Mouse (Mus musculus) intestine, embryonic 14.5 days (tissue): Measurements from ENCODE around the gene Hivep2. TPM values are rescaled to one million over a fixed set of nuclear protein-coding genes. Genes with fewer than 3 reads are reported as not detected.

Experiments
- ATAC-seq: fragments of 200-750 bp; cut with Nextera tagmentation; replicated peaks from 2 replicates; pipeline ENCODE4 v1.8.0; 2017; ENCODE audit warnings: low read depth, moderate number of reproducible peaks, moderate TSS enrichment, moderate library complexity; ENCODE audit not compliant: low FRiP score, low TSS enrichment
- DNase-seq: peaks from one replicate; pipeline ENCODE4 v3.0.0-alpha.2; 2018; ENCODE audit warnings: low spot score
- H3K27ac ChIP-seq: fragments of 300-500 bp; sonication (generic); 2 replicates; pipeline ENCODE4 v1.5.1; 2014; ENCODE audit warnings: low read depth, mild to moderate bottlenecking, control low read depth
- H3K27me3 ChIP-seq: fragments of 300-500 bp; sonication (generic); replicated peaks from 2 replicates; pipeline ENCODE4 v1.6.1; 2014; ENCODE audit warnings: low read length, control low read depth; ENCODE audit not compliant: control insufficient read depth, insufficient read depth
- H3K36me3 ChIP-seq: fragments of 300-500 bp; sonication (generic); 2 replicates; pipeline ENCODE4 v1.6.1; 2014; ENCODE audit warnings: low read length, control low read depth; ENCODE audit not compliant: control insufficient read depth, insufficient read depth
- H3K4me1 ChIP-seq: fragments of 300-500 bp; sonication (generic); replicated peaks from 2 replicates; pipeline ENCODE4 v1.6.1; 2014; ENCODE audit warnings: low read length, control low read depth, mixed read lengths; ENCODE audit not compliant: control insufficient read depth, insufficient read depth
- H3K4me2 ChIP-seq: fragments of 300-500 bp; sonication (generic); 2 replicates; pipeline ENCODE4 v1.6.1; 2014; ENCODE audit warnings: low read length
- H3K4me3 ChIP-seq: fragments of 300-500 bp; sonication (generic); 2 replicates; pipeline ENCODE4 v1.5.1; 2014; ENCODE audit warnings: low read depth, low read length, control low read depth, mixed read lengths
- H3K9ac ChIP-seq: fragments of 300-500 bp; sonication (generic); 2 replicates; pipeline ENCODE4 v1.6.1; 2014; ENCODE audit warnings: mild to moderate bottlenecking, low read length
- H3K9me3 ChIP-seq: fragments of 300-500 bp; sonication (generic); 2 replicates; pipeline ENCODE4 v1.6.1; 2016; ENCODE audit warnings: low read length, control low read depth; ENCODE audit not compliant: control insufficient read depth
- WGBS: fragments of 180-500 bp; shearing (Covaris S2); extraction: QIAGEN DNeasy Blood & Tissue Kit; methylation state at CpG from one replicate; pipeline ENCODE4 v1.1.7; 2014; 5-methylcytosine and 5-hydroxymethylcytosine counted together
- polyA plus RNA-seq: library from polyadenylated mRNA; unstranded; fragments of >200 nt; fragmentation: Nextera tagmentation; extraction: Ambion mirVana; gene quantifications from 2 replicates; pipeline ENCODE4 v1.2.1, GENCODE M21; 2014

Gene Hivep2
- polyA plus RNA-seq, 1 experiment from 2014 or later, result 7.1 TPM

- no peak overlapping the region for H3K9ac ChIP-seq
These were observed 92.9 kb downstream of the Hivep2 start for GRCm38 (mm10) chr10:14058742-14059141.

DNA sequence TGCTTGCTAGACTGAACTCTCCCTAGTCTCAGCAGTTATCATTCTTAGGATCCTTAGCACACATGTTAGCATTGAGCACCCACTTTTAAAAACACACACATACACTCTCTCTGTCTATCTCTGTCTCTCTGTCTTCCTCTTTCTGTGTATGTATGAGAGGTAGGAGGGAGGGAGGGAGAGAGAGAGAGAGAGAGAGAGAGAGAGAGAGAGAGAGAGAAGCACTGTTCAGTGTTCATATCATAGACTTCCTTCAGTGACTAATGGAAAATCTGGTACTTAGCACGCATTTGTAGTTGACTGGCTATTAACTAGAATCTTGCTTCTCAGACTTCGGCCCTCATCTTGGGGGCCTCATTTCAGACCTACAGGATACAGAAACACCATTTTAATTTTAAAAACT, 93.7 kb downstream of the Hivep2 start:
- no peaks in the 10 kb centered on the region for H3K9me3 ChIP-seq
- H3K27me3 ChIP-seq, result no peaks in the 10 kb centered on the region
- no peaks in the 10 kb centered on the region for H3K36me3 ChIP-seq
- H3K4me3 ChIP-seq, result no peak overlapping the region
- no peak overlapping the region for H3K4me2 ChIP-seq
- H3K9ac ChIP-seq, result no peak overlapping the region
- DNase-seq (no peak), ATAC-seq (no peak)
- H3K4me1 ChIP-seq, result peaks cover 23% of the 10 kb centered on the region
- H3K27ac ChIP-seq, result no peak overlapping the region
- WGBS, result 93% methylated on average over 2 of the region's 2 CpGs

More at GRCm38 (mm10) chr10:14058742-14059141, 92.9 kb downstream of the Hivep2 start:
- H3K9me3 ChIP-seq, result no peaks in the 10 kb centered on the region
- 90% methylated on average over 2 of the region's 2 CpGs for WGBS
- H3K36me3 ChIP-seq, result no peaks in the 10 kb centered on the region
- ATAC-seq (no peak), DNase-seq (no peak)
- no peak overlapping the region for H3K4me2 ChIP-seq
- no peaks in the 10 kb centered on the region for H3K27me3 ChIP-seq
- H3K4me3 ChIP-seq, result no peak overlapping the region
- no peak overlapping the region for H3K27ac ChIP-seq
- H3K4me1 ChIP-seq, result peaks cover 23% of the 10 kb centered on the region

GRCm38 (mm10) chr10:14060302-14060701, 94.4 kb downstream of the Hivep2 start:
- no peak for DNase-seq
- H3K4me3 ChIP-seq, result no peak overlapping the region
- no peak overlapping the region for H3K9ac ChIP-seq
- no peaks in the 10 kb centered on the region for H3K9me3 ChIP-seq
- H3K4me1 ChIP-seq, result peaks cover 22% of the 10 kb centered on the region
- H3K4me2 ChIP-seq, result no peak overlapping the region
- no peaks in the 10 kb centered on the region for H3K27me3 ChIP-seq
- H3K27ac ChIP-seq, result no peak overlapping the region
- 59% methylated on average over 2 of the region's 2 CpGs for WGBS
- H3K36me3 ChIP-seq, result no peaks in the 10 kb centered on the region
- ATAC-seq, result no peak

DNA sequence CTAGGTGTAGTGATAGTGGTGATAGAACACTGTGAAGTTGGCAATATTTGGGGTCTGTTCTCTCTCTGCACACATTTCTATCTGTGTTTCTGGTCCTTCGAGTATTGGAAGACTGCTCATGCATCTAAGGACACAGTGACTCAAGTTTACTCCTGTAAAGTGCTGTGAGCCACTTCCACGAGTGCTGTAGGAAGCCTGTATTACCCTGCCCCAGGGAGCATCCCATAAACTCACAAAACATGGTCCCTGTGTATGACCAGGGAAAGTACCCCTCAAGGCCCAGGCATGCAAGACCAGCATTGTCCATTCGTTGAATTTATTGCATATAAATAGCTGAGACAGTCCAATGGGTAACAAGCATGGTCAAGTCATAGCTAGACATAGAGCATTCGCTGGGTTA, 97.4 kb downstream of the Hivep2 start:
- no peak overlapping the region for H3K4me2 ChIP-seq
- H3K36me3 ChIP-seq, result no peaks in the 10 kb centered on the region
- no peaks in the 10 kb centered on the region for H3K4me1 ChIP-seq
- no peaks in the 10 kb centered on the region for H3K27me3 ChIP-seq
- H3K4me3 ChIP-seq, result no peak overlapping the region
- no peak overlapping the region for H3K9ac ChIP-seq
- no peak overlapping the region for H3K27ac ChIP-seq
- H3K9me3 ChIP-seq, result no peaks in the 10 kb centered on the region
- no peak for ATAC-seq
- WGBS, result 85% methylated on average over 4 of the region's 4 CpGs
- no peak for DNase-seq

GRCm38 (mm10) chr10:14064759-14065395, 99.0 kb downstream of the Hivep2 start:
- 80% methylated on average over 15 of the region's 15 CpGs for WGBS
- no peak overlapping the region for H3K9ac ChIP-seq

DNA sequence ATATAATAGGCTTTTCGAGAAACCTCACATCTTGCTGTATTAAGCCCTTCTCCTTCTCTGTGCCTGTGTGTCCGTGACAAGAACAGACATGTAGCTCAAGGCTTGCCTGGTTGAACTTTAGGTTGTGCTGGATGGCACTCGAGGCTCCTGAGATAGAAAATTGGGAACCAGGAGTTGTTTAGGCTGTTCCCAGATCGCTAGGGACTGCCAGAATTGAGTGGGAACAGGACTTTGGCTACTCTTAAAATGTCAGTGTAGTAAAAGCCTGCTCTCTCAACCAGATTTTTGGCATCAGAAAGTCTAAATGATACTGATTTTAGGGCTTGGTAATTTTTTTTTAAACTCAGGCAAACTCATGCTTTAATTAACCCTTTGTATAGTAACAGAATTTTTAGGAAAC, 101.9 kb downstream of the Hivep2 start:
- no peak for ATAC-seq
- WGBS, result 81% methylated on average over 4 of the region's 4 CpGs
- H3K27me3 ChIP-seq, result no peaks in the 10 kb centered on the region
- DNase-seq, result no peak
- H3K9ac ChIP-seq, result no peak overlapping the region
- H3K27ac ChIP-seq, result no peak overlapping the region
- no peak overlapping the region for H3K4me2 ChIP-seq
- no peaks in the 10 kb centered on the region for H3K36me3 ChIP-seq
- no peaks in the 10 kb centered on the region for H3K4me1 ChIP-seq
- H3K9me3 ChIP-seq, result no peaks in the 10 kb centered on the region
- H3K4me3 ChIP-seq, result no peak overlapping the region

More at GRCm38 (mm10) chr10:14064759-14065395, 99.0 kb downstream of the Hivep2 start:
- Histone ChIP-seq H3K36me3 (no peaks in the 10 kb centered on the region), H3K4me1 (no peaks in the 10 kb centered on the region), H3K4me2 (no peak overlapping the region), H3K9me3 (no peaks in the 10 kb centered on the region), H3K27me3 (no peaks in the 10 kb centered on the region), H3K4me3 (no peak overlapping the region), H3K27ac (no peak overlapping the region)
- no peak for DNase-seq
- ATAC-seq, result no peak

GRCm38 (mm10) chr10:14070498-14071079, 104.7 kb downstream of the Hivep2 start:
- Histone ChIP-seq H3K36me3 (no peaks in the 10 kb centered on the region), H3K9ac (no peak overlapping the region), H3K9me3 (no peaks in the 10 kb centered on the region), H3K4me2 (no peak overlapping the region), H3K4me3 (no peak overlapping the region), H3K4me1 (no peaks in the 10 kb centered on the region), H3K27ac (no peak overlapping the region), H3K27me3 (no peaks in the 10 kb centered on the region)
- ATAC-seq (no peak), DNase-seq (no peak)
- 68% methylated on average over 5 of the region's 5 CpGs for WGBS

DNA sequence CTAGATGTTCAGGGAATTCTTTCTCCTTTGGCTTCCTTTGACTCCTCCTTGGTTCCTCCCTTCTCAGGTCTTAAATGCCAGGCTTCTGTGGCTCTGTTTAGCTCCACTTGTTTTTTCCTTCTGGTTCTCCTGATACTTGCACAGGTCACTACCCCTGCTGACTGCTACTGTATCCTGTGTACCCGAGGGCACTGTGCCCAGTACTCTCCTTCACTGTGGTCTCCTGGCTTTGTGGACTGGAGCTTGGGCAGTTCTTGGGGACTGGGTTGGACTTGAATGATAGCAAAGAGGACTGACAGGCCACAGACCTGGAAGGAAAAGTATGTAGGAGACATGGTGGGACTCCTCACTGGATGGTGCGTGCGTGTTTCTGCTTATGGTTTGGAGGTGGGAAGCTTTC, 106.6 kb downstream of the Hivep2 start:
- 92% methylated on average over 3 of the region's 3 CpGs for WGBS
- Histone ChIP-seq H3K4me3 (no peak overlapping the region), H3K4me2 (no peak overlapping the region), H3K4me1 (no peaks in the 10 kb centered on the region), H3K27ac (no peak overlapping the region), H3K9ac (no peak overlapping the region), H3K27me3 (no peaks in the 10 kb centered on the region), H3K36me3 (no peaks in the 10 kb centered on the region), H3K9me3 (no peaks in the 10 kb centered on the region)
- ATAC-seq, result no peak
- no peak for DNase-seq

DNA sequence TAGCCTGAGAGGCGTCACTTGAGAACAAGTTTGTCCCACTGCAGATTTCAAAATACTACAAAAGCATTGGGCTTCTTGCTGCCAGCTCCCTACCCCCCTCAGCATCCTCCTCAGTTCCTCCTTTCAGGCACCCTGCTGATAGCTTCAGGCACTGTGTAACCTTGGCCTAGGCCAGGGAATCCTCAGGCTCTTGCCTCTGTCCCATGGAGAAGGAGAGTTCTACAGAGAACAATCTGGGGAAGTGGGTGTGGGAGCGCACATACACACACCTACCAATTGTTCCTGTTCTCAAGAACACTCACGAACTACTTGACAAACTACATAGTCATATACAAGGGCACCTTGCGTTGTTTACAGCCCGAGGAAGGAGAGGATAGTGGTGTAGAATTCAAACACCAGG, 109.9 kb downstream of the Hivep2 start:
- H3K27me3 ChIP-seq, result no peaks in the 10 kb centered on the region
- no peak overlapping the region for H3K4me2 ChIP-seq
- no peaks in the 10 kb centered on the region for H3K9me3 ChIP-seq
- H3K4me3 ChIP-seq, result no peak overlapping the region
- ATAC-seq, result no peak
- no peaks in the 10 kb centered on the region for H3K36me3 ChIP-seq
- WGBS, result 87% methylated on average over 5 of the region's 5 CpGs
- no peaks in the 10 kb centered on the region for H3K4me1 ChIP-seq
- no peak overlapping the region for H3K9ac ChIP-seq
- H3K27ac ChIP-seq, result no peak overlapping the region
- DNase-seq, result no peak
